Mouse (Mus musculus): ENCODE measurements around the gene Leng1. TPM values are rescaled to one million over a fixed set of nuclear protein-coding genes. Genes with fewer than 3 reads are reported as not detected.

The Leng1 gene
- polyA plus RNA-seq, 1 experiment from 2014 or later: 18.5 TPM

DNA sequence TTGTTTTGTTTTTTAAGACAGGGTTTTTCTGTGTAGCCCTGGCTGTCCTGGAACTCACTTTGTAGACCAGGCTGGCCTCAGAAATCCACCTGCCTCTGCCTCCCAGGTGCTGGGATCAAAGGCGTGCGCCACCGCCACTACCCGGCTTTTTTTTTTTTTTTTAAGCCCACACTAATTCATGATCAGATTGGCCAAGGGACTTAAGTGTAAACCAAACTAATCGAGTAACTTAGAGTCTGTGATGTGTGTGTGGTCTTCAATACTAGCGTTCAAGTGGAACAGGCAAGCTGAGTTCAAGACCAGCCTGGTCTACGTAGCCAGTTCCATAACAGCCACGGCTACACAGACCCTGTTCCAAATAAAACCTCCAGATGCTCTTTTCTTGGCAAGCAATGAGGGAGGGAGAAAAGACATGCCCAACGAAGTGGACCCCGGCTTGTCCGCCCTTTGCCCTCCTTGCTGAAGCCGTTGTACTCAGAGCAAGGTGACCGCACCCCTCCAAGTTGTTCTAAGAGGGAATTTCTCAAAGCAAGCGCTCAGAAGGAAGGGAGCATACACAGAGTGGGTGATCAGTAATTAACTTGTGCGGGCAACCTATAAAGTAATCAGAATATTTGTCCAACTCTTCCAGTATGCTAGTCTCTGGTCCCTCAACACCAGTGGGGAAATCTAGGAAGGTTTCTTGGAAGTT lies 971 bp downstream of the Leng1 start:
- Histone ChIP-seq H3K4me1 (replicated peaks; ENCODE audit: insufficient read depth, low read length) (peaks cover 13% of the 10 kb centered on the region), H3K9ac (ENCODE audit: low read depth, low read length) (peak overlapping the region; percentile 79), H3K4me2 (ENCODE audit: low read length) (peak overlapping the region; percentile 85), H3K4me3 (replicated peaks; ENCODE audit: low read depth, low read length) (peak overlapping the region; percentile 73), H3K27ac (peak overlapping the region; percentile 89), H3K9me3 (replicated peaks; ENCODE audit: low read length) (no peaks in the 10 kb centered on the region), H3K36me3 (ENCODE audit: insufficient read depth, low read length) (peaks cover 20% of the 10 kb centered on the region), H3K27me3 (ENCODE audit: insufficient read depth, low read length) (no peaks in the 10 kb centered on the region)
- DNase-seq (ENCODE audit: low spot score): peak; percentile 51
- no peak for TF ChIP-seq CTCF (IDR thresholded peaks at IDR 0.05; ENCODE audit: low read depth)
- peak; percentile 38 for ATAC-seq (replicated peaks; ENCODE audit: low FRiP score, low read depth)
- 29% methylated on average over 15 of the region's 15 CpGs for WGBS

- H3K27ac ChIP-seq: no peak overlapping the region
- DNase-seq (ENCODE audit: low spot score) (no peak), ATAC-seq (replicated peaks; ENCODE audit: low FRiP score, low read depth) (no peak)
- TF ChIP-seq CTCF (IDR thresholded peaks at IDR 0.05; ENCODE audit: low read depth): no peak
- H3K9ac ChIP-seq (ENCODE audit: low read depth, low read length): no peak overlapping the region
- H3K9me3 ChIP-seq (replicated peaks; ENCODE audit: low read length): no peaks in the 10 kb centered on the region
- H3K4me2 ChIP-seq (ENCODE audit: low read length): no peak overlapping the region
- peaks cover 1% of the 10 kb centered on the region; the same call in 1 of the 2 replicates for H3K4me1 ChIP-seq (replicated peaks; ENCODE audit: insufficient read depth, low read length)
- H3K27me3 ChIP-seq (ENCODE audit: insufficient read depth, low read length): no peaks in the 10 kb centered on the region
- H3K36me3 ChIP-seq (ENCODE audit: insufficient read depth, low read length): peaks cover 73% of the 10 kb centered on the region
- WGBS: 89% methylated on average over 14 of the region's 14 CpGs
- no peak overlapping the region for H3K4me3 ChIP-seq (replicated peaks; ENCODE audit: low read depth, low read length)
Measured at GRCm38 (mm10) chr7:3658578-3658977, 7.1 kb downstream of the Leng1 start.

DNA sequence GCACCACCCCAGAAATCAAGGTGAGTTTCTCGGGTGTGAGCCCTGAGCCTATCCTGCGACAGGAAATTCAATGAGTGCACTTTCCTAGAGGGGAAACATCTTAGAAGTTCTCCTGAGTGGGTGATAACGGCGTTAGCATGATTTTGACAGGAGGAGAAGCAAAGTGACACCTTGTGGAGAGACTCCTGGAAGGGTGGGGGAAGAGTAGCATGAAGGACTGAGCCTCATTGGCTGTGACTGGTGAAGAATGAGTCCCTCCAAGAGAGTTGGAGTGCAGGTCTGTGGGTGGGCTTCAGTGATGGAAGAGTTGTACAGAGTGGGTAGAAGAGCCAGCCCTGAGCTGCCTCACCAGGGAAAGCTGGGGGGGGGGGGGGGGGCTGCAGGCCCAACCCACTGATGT lies 8.7 kb downstream of the Leng1 start:
- Histone ChIP-seq H3K9ac (ENCODE audit: low read depth, low read length) (no peak overlapping the region), H3K27me3 (ENCODE audit: insufficient read depth, low read length) (no peaks in the 10 kb centered on the region), H3K27ac (no peak overlapping the region), H3K4me1 (replicated peaks; ENCODE audit: insufficient read depth, low read length) (no peaks in the 10 kb centered on the region), H3K36me3 (ENCODE audit: insufficient read depth, low read length) (peaks cover 80% of the 10 kb centered on the region), H3K9me3 (replicated peaks; ENCODE audit: low read length) (no peaks in the 10 kb centered on the region), H3K4me2 (ENCODE audit: low read length) (no peak overlapping the region), H3K4me3 (replicated peaks; ENCODE audit: low read depth, low read length) (no peak overlapping the region)
- ATAC-seq (replicated peaks; ENCODE audit: low FRiP score, low read depth) (no peak), DNase-seq (ENCODE audit: low spot score) (no peak)
- no peak for TF ChIP-seq CTCF (IDR thresholded peaks at IDR 0.05; ENCODE audit: low read depth)
- WGBS: 89% methylated on average over 4 of the region's 4 CpGs

DNA sequence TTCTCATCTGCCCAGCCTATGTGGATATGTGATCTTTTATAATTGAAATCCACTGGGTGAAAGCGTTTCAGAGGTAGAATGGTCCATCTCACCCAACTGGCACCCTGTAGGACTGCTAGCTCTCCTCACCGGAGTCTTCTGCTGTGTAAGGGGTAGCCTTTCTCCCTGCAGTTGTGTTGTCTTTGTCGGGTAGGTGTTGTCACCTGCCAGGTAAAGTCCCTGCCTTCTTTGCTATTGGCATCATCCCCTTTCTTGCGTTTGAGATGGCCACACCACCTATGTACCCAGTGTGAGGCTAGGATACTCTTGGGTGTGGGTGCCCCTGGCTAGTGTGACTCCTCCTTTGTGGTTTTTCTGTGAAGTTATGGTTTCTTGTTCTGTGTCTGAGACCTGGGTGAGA lies 19.0 kb downstream of the Leng1 start:
- WGBS: 52% methylated on average over 4 of the region's 4 CpGs
- Histone ChIP-seq H3K27me3 (ENCODE audit: insufficient read depth, low read length) (no peaks in the 10 kb centered on the region), H3K4me1 (replicated peaks; ENCODE audit: insufficient read depth, low read length) (peaks cover 26% of the 10 kb centered on the region), H3K9me3 (replicated peaks; ENCODE audit: low read length) (no peaks in the 10 kb centered on the region), H3K27ac (0 out of 2 replicates have a peak overlapping the region, but pooled peaks have one; percentile 3), H3K9ac (ENCODE audit: low read depth, low read length) (peak overlapping the region; percentile 98), H3K4me2 (ENCODE audit: low read length) (peak overlapping the region; percentile 71), H3K4me3 (replicated peaks; ENCODE audit: low read depth, low read length) (peak overlapping the region; percentile 85), H3K36me3 (ENCODE audit: insufficient read depth, low read length) (peaks cover 14% of the 10 kb centered on the region)
- TF ChIP-seq CTCF (IDR thresholded peaks at IDR 0.05; ENCODE audit: low read depth): no peak
- DNase-seq (ENCODE audit: low spot score): no peak
- no peak for ATAC-seq (replicated peaks; ENCODE audit: low FRiP score, low read depth)

- Histone ChIP-seq H3K4me3 (replicated peaks; ENCODE audit: low read depth, low read length) (peak overlapping the region; percentile 85), H3K9me3 (replicated peaks; ENCODE audit: low read length) (no peaks in the 10 kb centered on the region), H3K27me3 (ENCODE audit: insufficient read depth, low read length) (no peaks in the 10 kb centered on the region), H3K36me3 (ENCODE audit: insufficient read depth, low read length) (peaks cover 9% of the 10 kb centered on the region), H3K27ac (0 out of 2 replicates have a peak overlapping the region, but pooled peaks have one; percentile 3), H3K9ac (ENCODE audit: low read depth, low read length) (peak overlapping the region; percentile 98), H3K4me2 (ENCODE audit: low read length) (peak overlapping the region; percentile 71), H3K4me1 (replicated peaks; ENCODE audit: insufficient read depth, low read length) (peaks cover 26% of the 10 kb centered on the region)
- 12% methylated on average over 9 of the region's 9 CpGs for WGBS
- DNase-seq (ENCODE audit: low spot score): peak; percentile 11
- no peak for TF ChIP-seq CTCF (IDR thresholded peaks at IDR 0.05; ENCODE audit: low read depth)
- no peak for ATAC-seq (replicated peaks; ENCODE audit: low FRiP score, low read depth)
Measured at GRCm38 (mm10) chr7:3646188-3646587, 19.5 kb downstream of the Leng1 start.

GRCm38 (mm10) chr7:3645488-3646025 lies 20.1 kb downstream of the Leng1 start:
- peaks cover 26% of the 10 kb centered on the region for H3K4me1 ChIP-seq (replicated peaks; ENCODE audit: insufficient read depth, low read length)
- H3K4me2 ChIP-seq (ENCODE audit: low read length): peak overlapping the region; percentile 71
- DNase-seq (ENCODE audit: low spot score): peak; percentile 25
- H3K27ac ChIP-seq: peak overlapping the region; percentile 99
- 0 out of 2 replicates have a peak, but pooled peaks have one; percentile 2 for ATAC-seq (replicated peaks; ENCODE audit: low FRiP score, low read depth)
- TF ChIP-seq CTCF (IDR thresholded peaks at IDR 0.05; ENCODE audit: low read depth): no peak
- peaks cover 3% of the 10 kb centered on the region; the same call in 1 of the 2 replicates for H3K36me3 ChIP-seq (ENCODE audit: insufficient read depth, low read length)
- H3K4me3 ChIP-seq (replicated peaks; ENCODE audit: low read depth, low read length): peak overlapping the region; percentile 85
- under 1% methylated on average over 38 of the region's 58 CpGs for WGBS
- H3K9ac ChIP-seq (ENCODE audit: low read depth, low read length): peak overlapping the region; percentile 98
- H3K9me3 ChIP-seq (replicated peaks; ENCODE audit: low read length): no peaks in the 10 kb centered on the region
- H3K27me3 ChIP-seq (ENCODE audit: insufficient read depth, low read length): no peaks in the 10 kb centered on the region

All from kidney, postnatal 0 days (tissue).